Mouse (Mus musculus): ENCODE measurements around the gene Fbxl13. TPM values are rescaled to one million over a fixed set of nuclear protein-coding genes. Genes with fewer than 3 reads are reported as not detected.

Fbxl13 gene
- total and polyA plus RNA-seq, 3 experiments: 0.13 to 0.23 TPM; not detected in 1

GRCm38 (mm10) chr5:21527488-21527911, 117.9 kb downstream of the Fbxl13 start (continued):
- TF ChIP-seq HCFC1 (IDR thresholded peaks at IDR 0.05; ENCODE audit: low read depth, low read length): no peak
- peak; percentile 34; the same call in 1 of the 2 replicates for TF ChIP-seq TAL1 (IDR thresholded peaks at IDR 0.05; ENCODE audit: low read length)

- peak; percentile 28 for DNase-seq (ENCODE audit: low read depth, low spot score)
Measured at GRCm38 (mm10) chr5:21526835-21527485, 118.5 kb downstream of the Fbxl13 start.

GRCm38 (mm10) chr5:21519166-21519565, 126.3 kb downstream of the Fbxl13 start:
- Histone ChIP-seq H3K4me1 (ENCODE audit: control insufficient read depth in 1 of 2, insufficient read depth in 2 of 2, low read length in 2 of 2) (peaks cover 0 to 8% of the 10 kb centered on the region in 2 experiments; a peak in 1 of 4 replicates), H3K79me2 (ENCODE audit: control insufficient read depth, insufficient read depth, low read length, poor library complexity) (no peaks in the 10 kb centered on the region), H3K9me3 (replicated peaks; ENCODE audit: insufficient read depth, low read length) (no peaks in the 10 kb centered on the region), H3K36me3 (ENCODE audit: control insufficient read depth in 1 of 2, insufficient read depth in 2 of 2, low read length in 2 of 2) (no peaks in the 10 kb centered on the region; a peak in 1 of 4 replicates), H3K27ac (ENCODE audit: control insufficient read depth, low read depth, low read length) (no peak overlapping the region), H3K4me3 (ENCODE audit: control insufficient read depth in 1 of 2, insufficient read depth in 1 of 2, low read depth in 2 of 2, low read length in 2 of 2) (no peak overlapping the region), H3K9ac (ENCODE audit: control insufficient read depth, low read depth, low read length, poor library complexity, severe bottlenecking) (no peak overlapping the region), H3K27me3 (ENCODE audit: control insufficient read depth in 1 of 2, insufficient read depth in 2 of 2, low read length in 2 of 2) (no peaks in the 10 kb centered on the region; a peak in 1 of 4 replicates)
- TF ChIP-seq UBTF (IDR thresholded peaks at IDR 0.05; ENCODE audit: borderline replicate concordance, insufficient read depth, low read depth, low read length): no peak
- no peak for TF ChIP-seq ETS1 (IDR thresholded peaks at IDR 0.05; ENCODE audit: low read depth, low read length)
- no peak for TF ChIP-seq POLR2AphosphoS5 (IDR thresholded peaks at IDR 0.05; ENCODE audit: borderline replicate concordance, low read depth, low read length)
- TF ChIP-seq MAFK (IDR thresholded peaks at IDR 0.05; ENCODE audit: borderline replicate concordance, low read depth, low read length): no peak
- TF ChIP-seq GABPA (IDR thresholded peaks at IDR 0.05; ENCODE audit: low read depth, low read length): no peak
- no peak for TF ChIP-seq ELF1 (IDR thresholded peaks at IDR 0.05; ENCODE audit: low read depth, low read length)
- TF ChIP-seq MAX (IDR thresholded peaks at IDR 0.05; ENCODE audit: low read length): no peak
- no peak for TF ChIP-seq SIN3A (IDR thresholded peaks at IDR 0.05; ENCODE audit: low read length)
- TF ChIP-seq GATA1 (IDR thresholded peaks at IDR 0.05; ENCODE audit: low read depth, low read length): no peak
- DNase-seq (ENCODE audit: low read depth, low spot score): no peak

More at GRCm38 (mm10) chr5:21526835-21527485, 118.5 kb downstream of the Fbxl13 start:
- H3K27ac ChIP-seq (ENCODE audit: control insufficient read depth, low read depth, low read length): peak overlapping the region; percentile 15
- H3K4me1 ChIP-seq (ENCODE audit: control insufficient read depth in 1 of 2, insufficient read depth in 2 of 2, low read length in 2 of 2): peaks cover 5 to 19% of the 10 kb centered on the region in 2 experiments; a peak in 3 of 4 replicates
- H3K27me3 ChIP-seq (ENCODE audit: control insufficient read depth in 1 of 2, insufficient read depth in 2 of 2, low read length in 2 of 2): no peaks in the 10 kb centered on the region; a peak in 1 of 4 replicates
- H3K4me3 ChIP-seq (ENCODE audit: control insufficient read depth in 1 of 2, insufficient read depth in 1 of 2, low read depth in 2 of 2, low read length in 2 of 2): no peak overlapping the region
- no peaks in the 10 kb centered on the region for H3K9me3 ChIP-seq (replicated peaks; ENCODE audit: insufficient read depth, low read length)
- H3K36me3 ChIP-seq (ENCODE audit: control insufficient read depth in 1 of 2, insufficient read depth in 2 of 2, low read length in 2 of 2): peaks cover 0 to 11% of the 10 kb centered on the region in 2 experiments; a peak in 2 of 4 replicates
- TF ChIP-seq CHD2 (IDR thresholded peaks at IDR 0.05; ENCODE audit: low read length) (no peak), POLR2AphosphoS2 (IDR thresholded peaks at IDR 0.05; ENCODE audit: low read length) (no peak), ETS1 (IDR thresholded peaks at IDR 0.05; ENCODE audit: low read depth, low read length) (no peak), TCF12 (IDR thresholded peaks at IDR 0.05; ENCODE audit: low read depth, low read length) (no peak), JUND (IDR thresholded peaks at IDR 0.05; ENCODE audit: low read depth, low read length) (no peak), GABPA (IDR thresholded peaks at IDR 0.05; ENCODE audit: low read depth, low read length) (no peak), CHD1 (IDR thresholded peaks at IDR 0.05; ENCODE audit: low read depth, low read length) (no peak), TAL1 (IDR thresholded peaks at IDR 0.05; ENCODE audit: low read length) (no peak), USF2 (IDR thresholded peaks at IDR 0.05; ENCODE audit: borderline replicate concordance in 1 of 2, insufficient read depth in 1 of 2, low read depth in 1 of 2, low read length in 2 of 2) (no peak), NELFE (IDR thresholded peaks at IDR 0.05; ENCODE audit: low read depth, low read length) (no peak), ZMIZ1 (IDR thresholded peaks at IDR 0.05; ENCODE audit: low read depth, low read length) (no peak), ZC3H11A (IDR thresholded peaks at IDR 0.05; ENCODE audit: low read depth, low read length) (no peak)
- H3K79me2 ChIP-seq (ENCODE audit: control insufficient read depth, insufficient read depth, low read length, poor library complexity): no peaks in the 10 kb centered on the region
- no peak overlapping the region for H3K9ac ChIP-seq (ENCODE audit: control insufficient read depth, low read depth, low read length, poor library complexity, severe bottlenecking)
